Mouse (Mus musculus): ENCODE data around the gene Gnai1. TPM values are rescaled to one million over a fixed set of nuclear protein-coding genes. Genes with fewer than 3 reads are reported as not detected.
"Not testable (repeated sequence)": the region's sequence is repeated elsewhere in the genome, so short reads cannot be mapped to it uniquely, and the experiment has no call there.

Gnai1 gene
- polyA plus RNA-seq, 1 experiment from 2014 or later, result 15.6 TPM

DNA sequence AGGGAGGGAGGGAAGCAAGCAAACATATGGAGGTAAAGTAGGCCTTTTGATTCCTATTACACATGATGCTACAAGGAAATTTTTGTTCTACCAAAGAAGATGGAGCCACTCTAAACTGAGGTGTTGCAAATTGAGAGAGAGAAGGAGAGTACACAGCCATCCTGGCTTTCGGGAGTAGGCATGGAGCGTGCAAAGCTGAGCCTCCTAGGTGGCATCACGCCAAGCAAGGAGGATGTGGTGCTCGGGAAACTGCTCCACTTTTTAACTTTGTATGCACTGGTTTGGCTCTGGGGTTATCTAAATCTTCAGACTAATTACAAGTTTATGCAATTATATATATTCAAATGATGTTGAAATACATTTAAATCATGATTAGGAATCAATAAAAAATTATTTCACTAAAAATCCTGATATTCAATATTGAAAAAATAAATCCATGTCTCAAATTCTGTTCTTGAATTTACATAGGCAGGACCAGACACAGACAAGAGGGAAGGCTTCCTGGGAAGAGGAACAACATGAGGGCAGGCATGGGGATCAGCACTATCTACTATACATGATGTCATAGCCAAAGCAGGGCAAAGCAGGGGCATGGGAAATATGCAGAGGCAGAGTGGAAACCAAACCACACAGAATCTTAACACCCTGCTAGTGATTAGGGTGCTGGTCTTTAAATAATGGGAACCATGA lies 17.2 kb downstream of the Gnai1 start:
- H3K27ac ChIP-seq (ENCODE audit: low read length), result no peak overlapping the region
- H3K4me1 ChIP-seq (ENCODE audit: control insufficient read depth, insufficient read depth, low read length), result no peaks in the 10 kb centered on the region
- no peaks in the 10 kb centered on the region for H3K9me3 ChIP-seq (ENCODE audit: control insufficient read depth, low read length)
- H3K4me3 ChIP-seq (ENCODE audit: low read length), result no peak overlapping the region
- no peaks in the 10 kb centered on the region for H3K36me3 ChIP-seq (ENCODE audit: control insufficient read depth, insufficient read depth, low read length)
- H3K4me2 ChIP-seq (ENCODE audit: low read depth, low read length), result no peak overlapping the region
- 73% methylated on average over 4 of the region's 4 CpGs for WGBS
- ATAC-seq, result peak; percentile 53; the same call in 1 of the 2 replicates
- no peak overlapping the region for H3K9ac ChIP-seq (ENCODE audit: low read depth, low read length)
- no peaks in the 10 kb centered on the region for H3K27me3 ChIP-seq (replicated peaks; ENCODE audit: control insufficient read depth, insufficient read depth, low read length)

DNA sequence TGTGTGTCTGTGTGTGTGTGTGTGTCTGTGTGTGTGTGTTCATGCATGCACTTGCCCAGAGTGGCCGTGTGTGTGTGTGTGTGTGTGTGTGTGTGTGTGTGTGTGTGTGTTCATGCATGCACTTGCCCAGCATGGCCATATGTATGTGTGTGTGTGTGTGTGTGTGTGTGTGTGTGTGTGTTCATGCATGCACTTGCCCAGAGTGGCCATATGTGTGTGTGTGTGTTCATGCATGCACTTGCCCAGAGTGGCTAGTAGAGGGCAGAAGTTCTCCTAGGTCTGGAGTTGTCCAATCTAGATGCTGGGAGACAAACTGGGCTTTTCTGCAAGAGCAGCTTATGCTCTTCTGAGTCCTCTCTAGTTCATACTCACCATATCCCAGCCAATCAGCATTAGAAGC lies 18.3 kb downstream of the Gnai1 start:
- not testable (repeated sequence) for H3K9ac ChIP-seq (ENCODE audit: low read depth, low read length); H3K27me3 ChIP-seq (replicated peaks; ENCODE audit: control insufficient read depth, insufficient read depth, low read length); ATAC-seq; H3K27ac ChIP-seq (ENCODE audit: low read length); H3K4me1 ChIP-seq (ENCODE audit: control insufficient read depth, insufficient read depth, low read length); H3K4me2 ChIP-seq (ENCODE audit: low read depth, low read length); H3K9me3 ChIP-seq (ENCODE audit: control insufficient read depth, low read length); H3K4me3 ChIP-seq (ENCODE audit: low read length); H3K36me3 ChIP-seq (ENCODE audit: control insufficient read depth, insufficient read depth, low read length)
- WGBS, result 94% methylated on average over 1 of the region's 1 CpGs

DNA sequence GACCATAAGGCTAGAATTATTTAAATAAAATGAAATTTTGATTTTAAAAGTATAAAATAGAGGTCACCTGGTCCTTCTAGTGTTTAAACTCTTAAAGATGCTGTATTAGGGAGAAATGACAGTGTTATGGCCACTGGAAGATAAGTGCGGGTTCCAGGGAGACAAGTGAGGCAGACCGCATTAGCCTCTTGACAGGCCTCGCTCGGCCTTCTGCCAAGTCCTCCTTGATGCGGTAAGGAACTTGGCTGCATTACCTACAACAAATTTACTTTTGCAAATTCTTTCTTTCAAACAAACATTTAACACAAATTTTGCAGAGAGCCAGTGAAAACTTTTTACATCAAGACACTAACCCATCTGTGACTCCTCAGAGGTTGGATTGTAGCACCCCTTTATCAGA lies 27.9 kb downstream of the Gnai1 start:
- no peaks in the 10 kb centered on the region for H3K4me1 ChIP-seq (ENCODE audit: control insufficient read depth, insufficient read depth, low read length)
- H3K4me3 ChIP-seq (ENCODE audit: low read length), result no peak overlapping the region
- no peak for ATAC-seq
- H3K27me3 ChIP-seq (replicated peaks; ENCODE audit: control insufficient read depth, insufficient read depth, low read length), result no peaks in the 10 kb centered on the region
- H3K36me3 ChIP-seq (ENCODE audit: control insufficient read depth, insufficient read depth, low read length), result no peaks in the 10 kb centered on the region
- H3K4me2 ChIP-seq (ENCODE audit: low read depth, low read length), result no peak overlapping the region
- H3K27ac ChIP-seq (ENCODE audit: low read length), result no peak overlapping the region
- 72% methylated on average over 5 of the region's 5 CpGs for WGBS
- H3K9me3 ChIP-seq (ENCODE audit: control insufficient read depth, low read length), result no peaks in the 10 kb centered on the region
- no peak overlapping the region for H3K9ac ChIP-seq (ENCODE audit: low read depth, low read length)

DNA sequence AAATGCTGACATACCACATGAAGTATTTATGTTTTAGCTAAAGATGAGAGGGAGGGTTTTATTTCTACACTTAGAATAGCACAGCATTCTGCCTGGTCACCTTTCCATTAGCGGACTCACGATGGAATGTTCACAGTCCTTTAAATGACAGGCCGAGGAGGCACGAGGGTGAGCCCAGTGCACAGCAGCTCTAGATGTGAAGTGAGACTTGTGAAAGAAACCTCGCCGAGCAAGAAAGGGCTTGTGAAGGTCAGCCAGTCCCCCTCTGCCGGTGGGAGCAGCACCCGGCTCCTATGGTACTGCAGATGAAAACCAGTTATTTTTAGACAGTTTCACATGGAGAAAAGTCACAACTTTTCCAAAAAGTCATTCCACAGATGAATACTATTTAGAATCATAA lies 29.4 kb downstream of the Gnai1 start:
- Histone ChIP-seq H3K9ac (ENCODE audit: low read depth, low read length) (no peak overlapping the region), H3K27me3 (replicated peaks; ENCODE audit: control insufficient read depth, insufficient read depth, low read length) (no peaks in the 10 kb centered on the region), H3K4me3 (ENCODE audit: low read length) (no peak overlapping the region), H3K4me2 (ENCODE audit: low read depth, low read length) (no peak overlapping the region), H3K4me1 (ENCODE audit: control insufficient read depth, insufficient read depth, low read length) (no peaks in the 10 kb centered on the region), H3K9me3 (ENCODE audit: control insufficient read depth, low read length) (no peaks in the 10 kb centered on the region), H3K27ac (ENCODE audit: low read length) (no peak overlapping the region), H3K36me3 (ENCODE audit: control insufficient read depth, insufficient read depth, low read length) (no peaks in the 10 kb centered on the region)
- WGBS, result 50% methylated on average over 8 of the region's 8 CpGs
- ATAC-seq, result no peak

DNA sequence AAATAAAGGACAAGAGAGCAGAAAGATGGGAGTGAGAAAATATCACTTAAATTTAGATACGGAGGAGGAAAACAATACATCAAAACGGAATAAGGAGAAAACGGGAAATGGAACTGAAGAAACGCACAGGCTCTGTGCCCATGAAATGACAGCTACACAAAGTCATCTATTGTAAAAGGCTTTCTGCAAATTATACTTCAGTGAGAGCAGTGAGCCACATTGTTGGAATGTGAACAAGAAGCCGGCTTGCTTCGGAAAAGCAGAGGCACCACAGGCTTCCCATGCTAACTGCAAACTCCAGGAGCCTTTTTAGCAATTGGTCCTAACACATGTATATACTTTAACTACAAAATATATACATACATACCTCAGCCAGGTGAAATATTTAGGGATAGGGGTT lies 34.0 kb downstream of the Gnai1 start:
- Histone ChIP-seq H3K27me3 (replicated peaks; ENCODE audit: control insufficient read depth, insufficient read depth, low read length) (no peaks in the 10 kb centered on the region), H3K9ac (ENCODE audit: low read depth, low read length) (no peak overlapping the region), H3K27ac (ENCODE audit: low read length) (no peak overlapping the region), H3K4me1 (ENCODE audit: control insufficient read depth, insufficient read depth, low read length) (no peaks in the 10 kb centered on the region), H3K36me3 (ENCODE audit: control insufficient read depth, insufficient read depth, low read length) (no peaks in the 10 kb centered on the region), H3K4me3 (ENCODE audit: low read length) (no peak overlapping the region), H3K9me3 (ENCODE audit: control insufficient read depth, low read length) (no peaks in the 10 kb centered on the region), H3K4me2 (ENCODE audit: low read depth, low read length) (no peak overlapping the region)
- ATAC-seq, result no peak
- WGBS, result 73% methylated on average over 6 of the region's 6 CpGs

DNA sequence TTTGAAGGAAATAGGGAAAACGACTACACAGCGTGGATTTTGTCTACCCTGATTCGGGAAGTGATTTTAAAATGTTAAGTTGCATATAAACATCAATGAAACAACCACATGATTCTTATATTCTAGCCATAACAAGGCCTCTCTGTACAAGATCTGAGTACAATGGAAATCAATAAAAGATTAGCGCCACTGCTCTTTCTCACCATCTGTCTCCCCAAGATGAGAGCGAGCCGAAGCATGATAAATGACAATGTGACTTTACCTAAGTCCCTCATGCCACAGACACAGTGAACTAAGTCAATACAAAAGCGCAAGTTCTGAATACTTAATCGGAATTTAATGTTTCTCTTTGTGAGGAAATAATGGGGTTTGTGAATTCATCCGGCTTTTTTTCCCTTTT lies 36.6 kb downstream of the Gnai1 start:
- H3K27ac ChIP-seq (ENCODE audit: low read length), result no peak overlapping the region
- H3K9ac ChIP-seq (ENCODE audit: low read depth, low read length), result no peak overlapping the region
- H3K36me3 ChIP-seq (ENCODE audit: control insufficient read depth, insufficient read depth, low read length), result no peaks in the 10 kb centered on the region
- H3K4me2 ChIP-seq (ENCODE audit: low read depth, low read length), result no peak overlapping the region
- no peaks in the 10 kb centered on the region for H3K4me1 ChIP-seq (ENCODE audit: control insufficient read depth, insufficient read depth, low read length)
- no peak for ATAC-seq
- WGBS, result 79% methylated on average over 9 of the region's 9 CpGs
- no peaks in the 10 kb centered on the region for H3K27me3 ChIP-seq (replicated peaks; ENCODE audit: control insufficient read depth, insufficient read depth, low read length)
- no peaks in the 10 kb centered on the region for H3K9me3 ChIP-seq (ENCODE audit: control insufficient read depth, low read length)
- H3K4me3 ChIP-seq (ENCODE audit: low read length), result no peak overlapping the region

DNA sequence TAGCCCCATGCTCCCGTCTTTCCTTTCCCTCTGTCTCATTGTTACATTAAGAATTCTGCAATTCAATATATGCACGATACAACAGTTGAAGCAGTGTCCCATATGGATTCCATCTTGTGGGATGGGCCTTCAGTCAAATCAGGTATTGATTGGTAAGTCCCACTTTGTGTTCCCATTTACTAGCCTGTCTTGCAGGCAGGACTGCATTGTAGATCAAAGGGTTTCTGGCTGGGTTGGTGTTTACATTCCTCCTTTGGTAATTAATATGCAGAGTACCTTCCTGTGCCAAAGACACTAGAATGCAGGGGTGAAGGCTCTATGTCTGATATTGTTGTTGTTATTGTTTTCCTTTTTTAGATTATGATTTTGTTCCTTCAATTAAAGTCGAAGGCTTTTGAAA lies 38.5 kb downstream of the Gnai1 start:
- H3K27ac ChIP-seq (ENCODE audit: low read length), result no peak overlapping the region
- no peak overlapping the region for H3K4me2 ChIP-seq (ENCODE audit: low read depth, low read length)
- H3K36me3 ChIP-seq (ENCODE audit: control insufficient read depth, insufficient read depth, low read length), result no peaks in the 10 kb centered on the region
- ATAC-seq, result no peak
- H3K9ac ChIP-seq (ENCODE audit: low read depth, low read length), result no peak overlapping the region
- H3K27me3 ChIP-seq (replicated peaks; ENCODE audit: control insufficient read depth, insufficient read depth, low read length), result no peaks in the 10 kb centered on the region
- no peaks in the 10 kb centered on the region for H3K4me1 ChIP-seq (ENCODE audit: control insufficient read depth, insufficient read depth, low read length)
- WGBS, result 83% methylated on average over 3 of the region's 3 CpGs
- no peak overlapping the region for H3K4me3 ChIP-seq (ENCODE audit: low read length)
- no peaks in the 10 kb centered on the region for H3K9me3 ChIP-seq (ENCODE audit: control insufficient read depth, low read length)

DNA sequence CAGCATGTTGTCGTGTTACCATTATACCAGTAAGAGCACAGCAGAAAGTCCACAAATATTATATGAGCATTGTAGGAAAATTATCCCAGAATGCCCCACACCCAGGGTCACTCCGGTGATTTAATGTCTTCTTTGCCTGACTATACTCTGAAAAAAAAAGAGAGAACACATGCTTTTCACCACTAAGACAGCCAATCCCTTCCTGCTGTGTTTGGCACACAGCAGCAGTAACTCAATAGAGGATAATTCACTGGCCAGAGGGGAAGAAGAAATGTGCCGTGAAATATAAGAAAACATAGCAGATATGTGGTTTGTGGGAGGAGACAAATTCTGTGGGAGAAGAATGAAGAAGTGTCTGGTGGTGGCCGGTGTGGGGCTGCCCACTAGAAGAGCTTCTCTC lies 41.3 kb downstream of the Gnai1 start:
- no peaks in the 10 kb centered on the region for H3K27me3 ChIP-seq (replicated peaks; ENCODE audit: control insufficient read depth, insufficient read depth, low read length)
- no peaks in the 10 kb centered on the region for H3K4me1 ChIP-seq (ENCODE audit: control insufficient read depth, insufficient read depth, low read length)
- WGBS, result 86% methylated on average over 4 of the region's 4 CpGs
- no peaks in the 10 kb centered on the region for H3K36me3 ChIP-seq (ENCODE audit: control insufficient read depth, insufficient read depth, low read length)
- H3K9me3 ChIP-seq (ENCODE audit: control insufficient read depth, low read length), result no peaks in the 10 kb centered on the region
- no peak overlapping the region for H3K9ac ChIP-seq (ENCODE audit: low read depth, low read length)
- ATAC-seq, result no peak
- no peak overlapping the region for H3K4me2 ChIP-seq (ENCODE audit: low read depth, low read length)
- H3K27ac ChIP-seq (ENCODE audit: low read length), result no peak overlapping the region
- H3K4me3 ChIP-seq (ENCODE audit: low read length), result no peak overlapping the region

DNA sequence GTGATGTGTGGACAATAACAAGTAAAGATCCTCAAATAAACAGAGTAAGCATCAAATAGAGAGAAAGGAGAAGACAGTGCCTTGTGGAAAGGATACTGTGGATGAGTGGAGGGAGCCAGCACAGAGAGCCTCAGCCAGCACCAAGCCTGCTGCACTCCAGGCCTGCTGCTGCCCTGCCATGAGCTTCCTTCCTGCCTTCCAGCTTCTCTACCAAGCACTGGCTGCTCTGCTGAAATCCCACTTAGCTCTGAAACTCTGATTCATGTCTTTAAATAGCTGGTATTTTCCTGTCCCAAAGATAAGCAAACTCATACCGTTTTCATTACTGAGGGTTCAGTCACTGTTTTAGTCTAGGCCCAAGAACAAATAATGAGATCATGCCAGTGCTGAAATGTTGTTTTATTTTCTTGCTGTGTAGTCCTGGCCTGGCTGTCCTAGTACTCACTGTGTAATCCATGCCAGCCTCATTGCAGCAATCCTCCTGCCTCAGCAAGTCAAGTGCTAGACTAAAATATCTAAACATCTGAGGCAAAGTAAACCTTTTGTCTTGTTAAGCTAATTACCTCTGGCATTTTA lies 52.8 kb downstream of the Gnai1 start:
- Histone ChIP-seq H3K27ac (ENCODE audit: low read length) (no peak overlapping the region), H3K4me1 (ENCODE audit: control insufficient read depth, insufficient read depth, low read length) (no peaks in the 10 kb centered on the region), H3K9me3 (ENCODE audit: control insufficient read depth, low read length) (no peaks in the 10 kb centered on the region), H3K9ac (ENCODE audit: low read depth, low read length) (no peak overlapping the region), H3K4me2 (ENCODE audit: low read depth, low read length) (no peak overlapping the region), H3K36me3 (ENCODE audit: control insufficient read depth, insufficient read depth, low read length) (no peaks in the 10 kb centered on the region), H3K27me3 (replicated peaks; ENCODE audit: control insufficient read depth, insufficient read depth, low read length) (no peaks in the 10 kb centered on the region), H3K4me3 (ENCODE audit: low read length) (no peak overlapping the region)
- WGBS, result 24% methylated on average over 1 of the region's 1 CpGs
- no peak for ATAC-seq

DNA sequence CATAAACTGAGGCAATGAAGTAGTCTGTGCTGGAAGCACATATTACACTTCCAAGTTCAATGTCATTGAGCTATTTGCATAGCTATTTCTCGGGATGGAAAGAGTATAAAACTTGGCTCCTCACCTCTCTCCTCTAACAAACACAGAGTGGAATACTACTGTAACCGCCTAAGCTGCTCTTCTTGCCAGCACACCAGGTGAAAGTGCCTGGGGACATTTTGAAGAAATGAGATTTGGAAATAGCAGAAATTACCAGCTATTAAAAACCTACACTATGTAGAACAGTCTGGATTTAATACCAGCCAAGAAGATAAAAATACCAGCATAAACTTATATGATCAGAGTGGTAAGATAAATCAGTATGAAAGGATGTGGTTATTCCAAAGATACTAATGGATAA lies 63.6 kb downstream of the Gnai1 start:
- Histone ChIP-seq H3K4me1 (ENCODE audit: control insufficient read depth, insufficient read depth, low read length) (no peaks in the 10 kb centered on the region), H3K27ac (ENCODE audit: low read length) (no peak overlapping the region), H3K9me3 (ENCODE audit: control insufficient read depth, low read length) (no peaks in the 10 kb centered on the region), H3K36me3 (ENCODE audit: control insufficient read depth, insufficient read depth, low read length) (no peaks in the 10 kb centered on the region), H3K9ac (ENCODE audit: low read depth, low read length) (no peak overlapping the region), H3K4me2 (ENCODE audit: low read depth, low read length) (no peak overlapping the region), H3K4me3 (ENCODE audit: low read length) (no peak overlapping the region), H3K27me3 (replicated peaks; ENCODE audit: control insufficient read depth, insufficient read depth, low read length) (no peaks in the 10 kb centered on the region)
- 80% methylated on average over 2 of the region's 2 CpGs for WGBS
- ATAC-seq, result no peak
